Mouse (Mus musculus): ENCODE measurements around the gene Zfp423. TPM values are rescaled to one million over a fixed set of nuclear protein-coding genes. Genes with fewer than 3 reads are reported as not detected.

The Zfp423 gene
- polyA plus RNA-seq, 1 experiment: 2.7 TPM

DNA sequence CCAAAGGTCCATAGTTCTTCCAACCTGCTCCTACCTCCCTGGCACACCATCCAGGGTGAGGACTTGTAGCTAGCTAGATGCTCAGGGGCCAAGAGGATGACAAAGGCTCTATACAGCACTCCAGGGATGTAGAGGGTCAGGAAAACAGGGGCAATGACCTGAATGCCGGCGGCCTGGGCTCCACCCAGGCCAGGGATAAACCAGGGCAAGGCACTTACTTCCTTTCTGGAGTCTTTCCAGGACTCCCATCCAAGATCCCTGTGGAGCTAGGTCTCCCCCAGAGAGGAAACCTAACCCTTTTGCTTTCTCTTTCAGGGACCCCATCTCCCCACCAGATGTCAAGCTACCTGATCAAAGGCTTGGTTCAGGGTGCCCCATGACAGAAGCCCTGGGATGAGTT, 30.5 kb downstream of the Zfp423 start:
- Histone ChIP-seq H3K4me1 (replicated peaks; ENCODE audit: control insufficient read depth, insufficient read depth, low read length) (no peaks in the 10 kb centered on the region), H3K36me3 (ENCODE audit: control insufficient read depth, insufficient read depth, low read length) (no peaks in the 10 kb centered on the region), H3K4me3 (ENCODE audit: control insufficient read depth, insufficient read depth, low read length) (no peak overlapping the region), H3K27me3 (ENCODE audit: control insufficient read depth, insufficient read depth, low read length) (no peaks in the 10 kb centered on the region), H3K27ac (ENCODE audit: control insufficient read depth, insufficient read depth, low read length) (no peak overlapping the region)
- DNase-seq: no peak
- no peak for TF ChIP-seq CTCF (IDR thresholded peaks at IDR 0.05; ENCODE audit: borderline replicate concordance, control insufficient read depth, extremely low read depth, insufficient read depth, low read length, poor library complexity)
- TF ChIP-seq POLR2A (IDR thresholded peaks at IDR 0.05; ENCODE audit: control insufficient read depth, extremely low read depth, insufficient read depth, low read length, poor library complexity): no peak
- WGBS: 78% methylated on average over 2 of the region's 2 CpGs

DNA sequence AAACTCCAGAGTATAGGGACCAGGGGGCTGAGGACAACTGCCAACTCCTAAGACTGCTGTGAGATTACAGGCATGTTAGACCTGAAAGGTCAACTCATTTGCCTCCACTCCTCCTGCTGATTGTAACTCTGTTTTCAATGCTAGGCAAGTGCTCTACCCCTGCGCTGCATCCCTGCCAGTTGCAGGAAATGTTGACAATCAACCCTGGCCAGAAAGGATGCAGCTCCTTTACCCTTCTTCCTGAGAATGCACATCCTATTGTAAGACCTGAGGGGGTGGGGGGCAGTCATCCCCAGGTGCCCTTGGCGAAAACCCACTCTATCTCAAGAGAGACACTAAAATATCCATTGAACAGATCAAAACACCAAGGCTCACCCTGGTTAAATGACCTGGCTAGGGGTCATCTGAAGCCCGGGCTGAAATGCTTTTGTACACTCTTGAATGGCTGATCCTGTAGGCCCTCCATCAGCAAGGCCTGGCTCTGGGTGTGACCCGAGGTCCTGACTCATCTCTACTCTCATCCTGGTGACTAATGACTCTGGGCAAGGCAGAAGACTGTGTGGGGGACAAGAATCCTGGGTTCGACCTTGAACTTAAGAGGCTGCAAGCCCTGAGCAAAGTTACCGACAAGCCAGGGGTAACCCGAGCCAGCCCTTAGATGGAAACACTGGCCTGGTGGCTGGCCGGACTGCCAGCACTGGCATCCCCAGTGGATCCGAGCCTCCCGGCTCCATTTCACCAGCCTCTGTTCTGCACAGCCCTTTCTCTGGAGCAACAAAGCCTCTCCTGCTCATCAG, 32.2 kb downstream of the Zfp423 start:
- no peak for TF ChIP-seq POLR2A (IDR thresholded peaks at IDR 0.05; ENCODE audit: control insufficient read depth, extremely low read depth, insufficient read depth, low read length, poor library complexity)
- Histone ChIP-seq H3K4me3 (ENCODE audit: control insufficient read depth, insufficient read depth, low read length) (no peak overlapping the region), H3K27me3 (ENCODE audit: control insufficient read depth, insufficient read depth, low read length) (no peaks in the 10 kb centered on the region), H3K27ac (ENCODE audit: control insufficient read depth, insufficient read depth, low read length) (no peak overlapping the region), H3K36me3 (ENCODE audit: control insufficient read depth, insufficient read depth, low read length) (no peaks in the 10 kb centered on the region), H3K4me1 (replicated peaks; ENCODE audit: control insufficient read depth, insufficient read depth, low read length) (no peaks in the 10 kb centered on the region)
- 90% methylated on average over 10 of the region's 10 CpGs for WGBS
- no peak for DNase-seq

DNA sequence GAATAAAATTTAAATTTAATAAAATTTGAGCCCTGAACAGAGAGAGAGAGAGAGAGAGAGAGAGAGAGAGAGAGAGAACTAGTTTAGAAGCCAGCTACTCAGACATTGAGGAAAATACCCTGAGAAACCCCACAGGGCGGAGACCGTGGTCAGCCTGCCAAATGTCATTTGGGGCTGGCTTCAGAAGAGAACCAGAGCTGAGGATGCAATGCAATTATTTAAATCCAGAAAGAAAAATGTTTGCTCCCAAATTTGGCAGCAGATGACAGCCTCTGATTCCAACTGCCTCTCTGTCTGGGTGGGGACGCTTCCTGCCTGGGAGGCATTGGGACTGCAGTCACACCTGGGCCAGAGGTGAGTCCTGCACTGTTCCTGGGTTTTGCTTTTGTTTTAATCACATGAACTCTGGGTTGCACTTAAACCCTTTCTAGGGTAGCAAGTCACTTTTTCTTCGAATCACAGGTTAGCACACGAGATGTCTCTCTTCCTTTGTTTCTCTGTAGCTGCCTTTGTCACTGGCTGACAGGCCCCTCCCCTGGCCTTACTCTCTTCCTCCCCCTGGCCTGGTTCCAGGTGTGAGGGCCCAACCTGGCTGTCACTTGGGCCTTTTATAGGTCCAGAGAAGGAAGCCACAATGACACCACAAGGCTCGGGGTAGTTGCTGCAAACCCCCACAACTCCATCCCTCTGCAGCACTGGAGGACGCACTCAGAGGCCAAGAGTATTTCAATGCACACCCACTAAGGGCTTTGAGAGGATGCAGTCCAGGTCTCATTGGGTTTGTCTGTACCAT, 33.1 kb downstream of the Zfp423 start:
- no peaks in the 10 kb centered on the region for H3K36me3 ChIP-seq (ENCODE audit: control insufficient read depth, insufficient read depth, low read length)
- WGBS: 49% methylated on average over 7 of the region's 7 CpGs
- H3K4me1 ChIP-seq (replicated peaks; ENCODE audit: control insufficient read depth, insufficient read depth, low read length): no peaks in the 10 kb centered on the region
- TF ChIP-seq POLR2A (IDR thresholded peaks at IDR 0.05; ENCODE audit: control insufficient read depth, extremely low read depth, insufficient read depth, low read length, poor library complexity) (no peak), CTCF (IDR thresholded peaks at IDR 0.05; ENCODE audit: borderline replicate concordance, control insufficient read depth, extremely low read depth, insufficient read depth, low read length, poor library complexity) (no peak)
- no peak for DNase-seq
- no peak overlapping the region for H3K27ac ChIP-seq (ENCODE audit: control insufficient read depth, insufficient read depth, low read length)
- H3K4me3 ChIP-seq (ENCODE audit: control insufficient read depth, insufficient read depth, low read length): no peak overlapping the region
- no peaks in the 10 kb centered on the region for H3K27me3 ChIP-seq (ENCODE audit: control insufficient read depth, insufficient read depth, low read length)

DNA sequence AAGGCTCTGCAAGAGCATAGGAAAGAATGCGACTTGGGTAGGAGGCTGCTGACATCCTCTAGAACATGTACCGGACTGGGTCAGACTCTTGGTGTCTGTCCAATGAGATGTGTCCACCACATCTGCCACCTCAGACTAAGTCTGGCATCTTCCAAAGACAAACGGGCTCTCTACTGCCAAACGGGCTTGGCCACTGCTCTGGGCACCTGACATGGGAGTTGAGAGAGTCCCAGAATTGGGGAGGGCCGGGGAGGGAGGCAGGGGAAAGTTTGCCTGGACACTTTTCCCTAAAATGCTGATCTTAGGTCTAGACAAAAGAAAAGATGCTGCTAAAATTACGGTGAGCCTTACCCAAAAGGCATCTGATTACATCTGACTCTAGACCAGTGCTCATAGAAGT, 36.5 kb downstream of the Zfp423 start:
- no peak for DNase-seq
- no peaks in the 10 kb centered on the region for H3K36me3 ChIP-seq (ENCODE audit: control insufficient read depth, insufficient read depth, low read length)
- H3K4me1 ChIP-seq (replicated peaks; ENCODE audit: control insufficient read depth, insufficient read depth, low read length): no peaks in the 10 kb centered on the region
- H3K27ac ChIP-seq (ENCODE audit: control insufficient read depth, insufficient read depth, low read length): no peak overlapping the region
- no peaks in the 10 kb centered on the region for H3K27me3 ChIP-seq (ENCODE audit: control insufficient read depth, insufficient read depth, low read length)
- TF ChIP-seq POLR2A (IDR thresholded peaks at IDR 0.05; ENCODE audit: control insufficient read depth, extremely low read depth, insufficient read depth, low read length, poor library complexity): no peak
- no peak overlapping the region for H3K4me3 ChIP-seq (ENCODE audit: control insufficient read depth, insufficient read depth, low read length)
- WGBS: 83% methylated on average over 6 of the region's 6 CpGs

DNA sequence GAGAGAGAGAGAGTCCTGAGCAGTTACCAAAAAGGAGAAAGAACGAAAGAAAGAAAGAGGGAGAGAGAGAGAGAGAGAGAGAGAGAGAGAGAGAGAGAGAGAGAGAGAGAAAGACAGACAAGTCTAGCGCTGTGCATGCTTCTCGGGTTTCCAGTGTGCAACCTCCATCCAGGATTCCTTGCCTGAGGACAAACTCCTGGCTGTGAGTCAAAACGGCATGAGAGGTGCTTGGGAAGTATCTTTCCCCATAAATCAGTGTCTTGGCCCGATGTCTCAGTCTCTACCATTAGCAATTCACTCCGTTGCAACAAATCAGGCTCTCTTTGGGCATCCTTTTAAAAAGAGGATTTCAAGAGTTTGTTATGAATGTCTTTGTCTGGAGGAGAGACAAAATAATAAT, 36.9 kb downstream of the Zfp423 start:
- no peak for DNase-seq
- TF ChIP-seq CTCF (IDR thresholded peaks at IDR 0.05; ENCODE audit: borderline replicate concordance, control insufficient read depth, extremely low read depth, insufficient read depth, low read length, poor library complexity) (no peak), POLR2A (IDR thresholded peaks at IDR 0.05; ENCODE audit: control insufficient read depth, extremely low read depth, insufficient read depth, low read length, poor library complexity) (no peak)

DNA sequence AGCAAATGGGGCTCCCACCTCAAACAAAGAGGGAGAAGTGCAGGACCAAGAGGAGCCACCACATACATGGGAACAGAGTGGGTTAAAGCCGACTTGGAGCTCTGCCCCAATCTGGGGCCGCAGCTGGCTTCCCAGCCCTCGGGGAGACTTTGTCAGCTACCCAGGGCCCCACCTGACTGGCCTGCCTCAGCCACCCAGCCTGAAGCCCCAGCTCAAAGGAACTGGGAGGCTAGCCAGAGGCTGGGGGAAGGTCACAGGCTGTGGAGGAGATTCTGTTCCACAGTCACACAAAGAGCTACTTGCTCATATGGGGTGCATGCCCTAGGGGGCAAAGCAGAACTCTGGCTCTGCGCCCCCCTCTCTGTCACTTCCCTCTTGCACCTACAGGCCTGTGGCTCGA, 41.4 kb downstream of the Zfp423 start:
- H3K36me3 ChIP-seq (ENCODE audit: control insufficient read depth, insufficient read depth, low read length): no peaks in the 10 kb centered on the region
- no peak overlapping the region for H3K4me3 ChIP-seq (ENCODE audit: control insufficient read depth, insufficient read depth, low read length)
- 54% methylated on average over 5 of the region's 5 CpGs for WGBS
- no peaks in the 10 kb centered on the region for H3K4me1 ChIP-seq (replicated peaks; ENCODE audit: control insufficient read depth, insufficient read depth, low read length)
- no peaks in the 10 kb centered on the region for H3K27me3 ChIP-seq (ENCODE audit: control insufficient read depth, insufficient read depth, low read length)
- TF ChIP-seq POLR2A (IDR thresholded peaks at IDR 0.05; ENCODE audit: control insufficient read depth, extremely low read depth, insufficient read depth, low read length, poor library complexity) (no peak), CTCF (IDR thresholded peaks at IDR 0.05; ENCODE audit: borderline replicate concordance, control insufficient read depth, extremely low read depth, insufficient read depth, low read length, poor library complexity) (no peak)
- H3K27ac ChIP-seq (ENCODE audit: control insufficient read depth, insufficient read depth, low read length): no peak overlapping the region
- no peak for DNase-seq

More for the DNA sequence above, 36.9 kb downstream of the Zfp423 start:
- H3K4me1 ChIP-seq (replicated peaks; ENCODE audit: control insufficient read depth, insufficient read depth, low read length): no peaks in the 10 kb centered on the region
- no peaks in the 10 kb centered on the region for H3K27me3 ChIP-seq (ENCODE audit: control insufficient read depth, insufficient read depth, low read length)
- H3K27ac ChIP-seq (ENCODE audit: control insufficient read depth, insufficient read depth, low read length): no peak overlapping the region
- no peak overlapping the region for H3K4me3 ChIP-seq (ENCODE audit: control insufficient read depth, insufficient read depth, low read length)
- 87% methylated on average over 6 of the region's 6 CpGs for WGBS
- no peaks in the 10 kb centered on the region for H3K36me3 ChIP-seq (ENCODE audit: control insufficient read depth, insufficient read depth, low read length)
